Mouse (Mus musculus): ENCODE measurements at regions not wholly inside any gene's neighbourhood (a gene's known extent, or its start where the extent isn't known, plus 50 kb on each side); places are given as distances from the start of the nearest gene placed in this dataset.

GRCm38 (mm10) chr13:113499079-113499710 lies 119.2 kb downstream of the Snx18 start:
- TF ChIP-seq CTCF (IDR thresholded peaks at IDR 0.05; ENCODE audit: low read depth), result no peak
- TF ChIP-seq EP300 (IDR thresholded peaks at IDR 0.05; ENCODE audit: low read depth), result no peak
